Mouse (Mus musculus): Measurements from ENCODE around the gene Nt5e. TPM values are rescaled to one million over a fixed set of nuclear protein-coding genes. Genes with fewer than 3 reads are reported as not detected.

Gene Nt5e
- polyA plus RNA-seq, 1 experiment from 2014 or later: 1.6 TPM

DNA sequence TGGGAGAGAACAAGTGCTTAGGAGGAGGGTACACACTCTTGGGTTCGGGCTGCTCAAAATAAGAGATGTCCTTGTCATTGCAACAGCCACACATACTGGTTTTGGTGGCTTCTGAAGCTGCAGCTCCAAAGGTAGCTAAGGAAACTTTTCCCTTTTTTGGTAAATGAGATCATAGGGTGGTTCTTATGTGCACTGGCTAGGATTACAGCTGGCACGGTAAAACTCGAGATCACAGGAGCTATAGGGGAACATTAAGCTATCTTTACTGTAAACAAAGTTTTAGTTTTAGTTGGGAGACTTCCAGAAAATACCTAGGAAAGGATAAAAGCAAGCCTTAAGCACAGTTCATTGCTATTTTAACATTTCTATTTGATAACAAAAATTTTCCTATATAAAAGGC is 24.2 kb downstream of the Nt5e start:
- Histone ChIP-seq H3K36me3 (no peaks in the 10 kb centered on the region), H3K4me1 (peaks cover 8% of the 10 kb centered on the region)

DNA sequence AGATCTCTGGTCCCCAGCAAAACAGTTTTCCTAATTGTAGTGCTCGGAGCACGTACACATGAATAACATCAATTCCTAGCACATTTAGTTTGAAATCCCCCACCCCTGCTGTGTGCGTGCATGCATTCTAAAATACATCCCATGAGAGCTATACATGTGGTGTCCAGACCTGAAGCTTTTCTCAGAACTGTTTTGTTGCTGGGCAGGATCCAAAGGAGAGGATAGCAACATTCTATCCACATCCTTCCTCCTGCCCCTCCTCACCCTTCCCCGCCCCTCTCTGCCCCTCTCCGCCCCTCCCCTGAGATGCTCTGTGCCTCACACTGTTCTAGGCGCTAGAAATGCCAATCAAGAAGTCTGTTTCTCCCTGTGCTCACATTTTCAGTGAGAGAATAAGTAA is 25.7 kb downstream of the Nt5e start:
- H3K27ac ChIP-seq: no peak overlapping the region
- 50% methylated on average over 6 of the region's 6 CpGs for WGBS
- H3K9ac ChIP-seq: no peak overlapping the region
- H3K36me3 ChIP-seq: no peaks in the 10 kb centered on the region
- no peak overlapping the region for H3K4me2 ChIP-seq (replicated peaks)
- H3K4me1 ChIP-seq: peaks cover 8% of the 10 kb centered on the region
- no peaks in the 10 kb centered on the region for H3K27me3 ChIP-seq
- H3K4me3 ChIP-seq: no peak overlapping the region
- no peaks in the 10 kb centered on the region for H3K9me3 ChIP-seq (replicated peaks)
- ATAC-seq (ENCODE audit: low FRiP score): 0 out of 2 replicates have a peak, but pooled peaks have one; percentile 50

More for the DNA sequence above, 24.2 kb downstream of the Nt5e start:
- no peak overlapping the region for H3K9ac ChIP-seq
- H3K9me3 ChIP-seq (replicated peaks): no peaks in the 10 kb centered on the region
- H3K4me3 ChIP-seq: no peak overlapping the region
- no peak overlapping the region for H3K27ac ChIP-seq
- WGBS: 80% methylated on average over 3 of the region's 3 CpGs
- no peak for ATAC-seq (ENCODE audit: low FRiP score)
- no peak overlapping the region for H3K4me2 ChIP-seq (replicated peaks)
- H3K27me3 ChIP-seq: no peaks in the 10 kb centered on the region

DNA sequence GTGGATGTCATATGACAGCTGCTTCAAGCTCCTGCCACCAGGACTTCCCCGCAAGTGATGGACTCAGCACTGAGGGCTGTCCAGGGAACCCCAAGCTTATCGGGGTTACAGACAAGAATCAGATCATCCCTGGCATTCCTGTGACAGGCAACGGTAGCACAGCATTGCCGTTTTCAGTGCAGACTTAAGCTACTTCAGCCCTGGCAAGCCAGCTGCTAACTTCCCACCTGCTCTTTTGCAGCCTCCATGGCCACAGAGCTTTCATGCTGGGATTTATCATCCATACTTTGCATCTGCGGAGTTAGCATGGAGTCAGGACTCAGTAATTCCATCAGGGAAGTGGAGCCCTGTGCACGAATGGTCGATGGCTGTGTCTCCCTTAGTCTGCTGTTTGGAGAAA is 26.5 kb downstream of the Nt5e start:
- WGBS: 89% methylated on average over 7 of the region's 7 CpGs
- Histone ChIP-seq H3K27me3 (no peaks in the 10 kb centered on the region), H3K36me3 (no peaks in the 10 kb centered on the region), H3K9me3 (replicated peaks) (no peaks in the 10 kb centered on the region), H3K4me2 (replicated peaks) (no peak overlapping the region), H3K27ac (no peak overlapping the region), H3K9ac (no peak overlapping the region), H3K4me1 (peaks cover 8% of the 10 kb centered on the region), H3K4me3 (no peak overlapping the region)
- no peak for ATAC-seq (ENCODE audit: low FRiP score)

DNA sequence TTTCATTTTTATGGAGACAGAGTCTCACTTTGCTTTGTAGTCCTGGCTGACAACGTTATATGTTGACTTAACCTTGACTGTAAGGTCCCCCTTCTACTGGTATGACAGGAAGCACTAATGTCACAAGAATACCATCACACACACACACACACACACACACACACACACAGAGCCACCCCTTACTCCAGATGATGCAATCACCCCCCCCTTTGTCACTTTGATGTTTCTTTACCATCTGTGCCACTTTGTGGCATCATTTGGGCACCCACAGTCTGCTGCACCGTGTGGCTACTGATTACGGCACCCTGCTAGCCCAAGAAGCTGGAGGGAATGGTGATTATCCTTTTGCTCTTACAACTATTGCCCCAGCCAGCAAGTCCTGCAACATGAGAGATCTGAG is 30.2 kb downstream of the Nt5e start:
- 57% methylated on average over 3 of the region's 3 CpGs for WGBS
- H3K4me1 ChIP-seq: peaks cover 11% of the 10 kb centered on the region
- no peak overlapping the region for H3K4me3 ChIP-seq
- H3K4me2 ChIP-seq (replicated peaks): no peak overlapping the region
- H3K9ac ChIP-seq: no peak overlapping the region
- H3K36me3 ChIP-seq: no peaks in the 10 kb centered on the region
- no peaks in the 10 kb centered on the region for H3K27me3 ChIP-seq
- no peak overlapping the region for H3K27ac ChIP-seq
- no peak for ATAC-seq (ENCODE audit: low FRiP score)
- H3K9me3 ChIP-seq (replicated peaks): no peaks in the 10 kb centered on the region

DNA sequence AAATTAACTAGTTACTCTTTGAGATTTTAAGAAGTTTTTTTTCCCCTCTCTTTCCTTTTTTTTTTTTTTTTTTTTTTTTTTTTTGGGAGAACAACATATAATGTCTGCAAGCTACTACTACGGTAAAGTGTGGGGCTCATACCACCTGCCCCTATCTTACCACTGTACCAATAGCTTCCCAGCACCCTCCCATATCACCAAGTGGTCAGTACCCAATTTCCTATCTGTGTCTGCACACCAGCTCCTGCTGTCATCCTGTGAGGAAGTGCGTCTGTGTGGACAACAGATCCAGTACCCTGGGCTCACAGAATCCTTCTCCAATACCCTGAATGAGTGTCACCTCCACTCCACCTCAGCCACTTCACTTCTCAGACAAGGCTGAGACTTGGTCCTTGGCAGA is 32.1 kb downstream of the Nt5e start:
- no peaks in the 10 kb centered on the region for H3K9me3 ChIP-seq (replicated peaks)
- no peaks in the 10 kb centered on the region for H3K36me3 ChIP-seq
- ATAC-seq (ENCODE audit: low FRiP score): no peak
- no peak overlapping the region for H3K4me3 ChIP-seq
- H3K4me1 ChIP-seq: 0 out of 2 replicates have a peak, but pooled peaks cover 4% of the 10 kb centered on the region
- no peak overlapping the region for H3K4me2 ChIP-seq (replicated peaks)
- 91% methylated on average over 2 of the region's 2 CpGs for WGBS
- no peaks in the 10 kb centered on the region for H3K27me3 ChIP-seq
- H3K27ac ChIP-seq: no peak overlapping the region
- H3K9ac ChIP-seq: no peak overlapping the region

DNA sequence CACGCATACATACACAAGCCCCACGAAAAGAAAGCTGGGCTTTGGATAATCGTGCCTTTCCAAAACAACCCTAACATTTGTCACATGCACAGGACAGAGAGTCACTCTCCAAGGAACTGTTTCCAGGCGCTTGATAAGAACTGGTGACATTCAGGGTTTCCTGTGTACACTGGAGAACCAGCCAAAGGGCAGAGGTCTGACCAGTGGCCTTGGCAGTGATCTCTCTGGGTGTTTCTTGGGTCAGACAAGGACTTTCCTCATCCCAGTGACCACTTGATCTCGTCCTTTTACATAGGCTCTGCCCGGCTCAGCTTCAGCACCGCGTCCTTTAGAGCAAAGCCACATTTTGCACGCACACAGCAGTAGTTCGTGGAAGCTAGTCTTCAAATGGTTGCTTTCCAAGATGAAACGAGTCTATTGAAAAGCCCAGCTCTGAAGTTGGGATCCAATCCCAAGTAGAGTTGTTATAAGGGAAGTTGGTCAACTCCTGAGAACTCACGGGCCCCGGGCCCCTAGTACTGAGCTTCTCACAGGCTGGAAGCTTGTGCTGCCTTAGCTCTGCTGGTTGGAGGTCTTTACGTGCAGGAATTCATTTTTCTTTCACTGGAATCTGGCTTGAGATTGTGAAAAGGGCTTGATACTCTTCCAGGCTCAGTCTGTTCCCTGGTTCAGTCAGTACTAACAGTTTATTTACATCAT is 34.4 kb downstream of the Nt5e start:
- no peaks in the 10 kb centered on the region for H3K27me3 ChIP-seq
- no peak overlapping the region for H3K27ac ChIP-seq
- H3K4me1 ChIP-seq: 0 out of 2 replicates have a peak, but pooled peaks cover 4% of the 10 kb centered on the region
- no peak overlapping the region for H3K4me2 ChIP-seq (replicated peaks)
- H3K36me3 ChIP-seq: no peaks in the 10 kb centered on the region
- no peak overlapping the region for H3K4me3 ChIP-seq
- WGBS: 83% methylated on average over 14 of the region's 14 CpGs
- H3K9me3 ChIP-seq (replicated peaks): no peaks in the 10 kb centered on the region
- no peak overlapping the region for H3K9ac ChIP-seq
- no peak for ATAC-seq (ENCODE audit: low FRiP score)

DNA sequence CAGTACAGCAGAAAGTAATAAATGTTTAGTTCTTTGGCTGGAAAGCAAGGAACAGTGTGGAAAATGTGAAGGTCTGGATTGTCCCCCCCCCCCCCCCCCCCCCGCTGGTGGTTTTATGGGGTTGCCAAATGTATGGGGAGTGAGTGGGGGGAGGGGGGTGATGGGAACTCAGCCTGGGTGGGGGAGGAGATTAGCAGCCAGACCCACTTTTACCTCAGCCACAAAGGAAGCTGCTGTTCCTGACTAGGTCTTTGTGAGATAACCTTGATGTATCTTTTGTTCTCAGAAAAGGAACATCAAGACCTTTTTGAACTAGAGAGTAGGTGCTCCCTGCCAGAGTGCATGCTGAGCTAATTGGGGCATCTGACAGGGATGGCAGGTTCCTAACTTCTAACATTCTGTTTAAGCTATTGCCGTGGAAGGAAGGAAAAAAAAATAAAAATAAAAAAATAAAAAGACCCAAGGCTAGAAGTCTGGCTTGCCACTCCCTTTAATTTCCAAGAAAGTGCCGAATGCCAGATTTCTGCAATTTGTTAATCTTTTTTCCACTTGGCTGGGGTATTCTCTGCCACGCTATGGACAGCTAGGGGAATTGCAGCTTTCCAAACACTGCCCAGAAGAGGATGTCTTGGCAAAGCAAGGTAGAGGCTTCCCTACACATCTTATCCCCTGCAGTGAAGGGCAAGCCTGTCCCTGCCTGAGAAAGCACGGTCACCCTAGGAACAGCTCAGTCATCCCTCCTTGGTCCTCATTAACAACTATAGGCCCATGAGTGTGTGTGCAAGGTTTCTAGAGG is 35.3 kb downstream of the Nt5e start:
- H3K36me3 ChIP-seq: no peaks in the 10 kb centered on the region
- no peak overlapping the region for H3K4me3 ChIP-seq
- 32% methylated on average over 5 of the region's 5 CpGs for WGBS
- no peak overlapping the region for H3K9ac ChIP-seq
- H3K4me1 ChIP-seq: 0 out of 2 replicates have a peak, but pooled peaks cover 4% of the 10 kb centered on the region
- no peak overlapping the region for H3K4me2 ChIP-seq (replicated peaks)
- no peak overlapping the region for H3K27ac ChIP-seq
- no peak for ATAC-seq (ENCODE audit: low FRiP score)
- no peaks in the 10 kb centered on the region for H3K27me3 ChIP-seq
- no peaks in the 10 kb centered on the region for H3K9me3 ChIP-seq (replicated peaks)

DNA sequence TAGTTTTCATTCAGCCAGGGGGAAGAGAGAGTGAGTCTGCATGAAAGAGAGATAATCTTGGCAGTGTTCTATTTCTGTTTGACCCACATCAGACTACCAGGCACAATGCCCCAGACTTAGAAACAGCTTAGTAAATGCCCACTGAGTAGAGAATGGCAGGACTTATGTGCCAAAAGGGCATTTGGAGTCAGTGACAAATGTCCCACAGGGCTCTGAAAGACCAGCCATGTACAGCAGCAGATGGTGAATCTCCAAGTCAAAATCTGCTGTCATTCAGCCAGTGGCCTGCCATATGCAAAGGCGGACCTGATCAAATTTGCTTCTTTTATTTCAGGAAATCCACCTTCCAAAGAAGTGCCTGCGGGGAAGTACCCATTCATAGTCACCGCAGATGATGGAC is 36.1 kb downstream of the Nt5e start:
- H3K9ac ChIP-seq: no peak overlapping the region
- no peak overlapping the region for H3K27ac ChIP-seq
- H3K27me3 ChIP-seq: no peaks in the 10 kb centered on the region
- H3K36me3 ChIP-seq: no peaks in the 10 kb centered on the region
- H3K4me2 ChIP-seq (replicated peaks): no peak overlapping the region
- 0 out of 2 replicates have a peak, but pooled peaks cover 4% of the 10 kb centered on the region for H3K4me1 ChIP-seq
- no peak for ATAC-seq (ENCODE audit: low FRiP score)
- no peak overlapping the region for H3K4me3 ChIP-seq
- 92% methylated on average over 3 of the region's 3 CpGs for WGBS
- no peaks in the 10 kb centered on the region for H3K9me3 ChIP-seq (replicated peaks)

DNA sequence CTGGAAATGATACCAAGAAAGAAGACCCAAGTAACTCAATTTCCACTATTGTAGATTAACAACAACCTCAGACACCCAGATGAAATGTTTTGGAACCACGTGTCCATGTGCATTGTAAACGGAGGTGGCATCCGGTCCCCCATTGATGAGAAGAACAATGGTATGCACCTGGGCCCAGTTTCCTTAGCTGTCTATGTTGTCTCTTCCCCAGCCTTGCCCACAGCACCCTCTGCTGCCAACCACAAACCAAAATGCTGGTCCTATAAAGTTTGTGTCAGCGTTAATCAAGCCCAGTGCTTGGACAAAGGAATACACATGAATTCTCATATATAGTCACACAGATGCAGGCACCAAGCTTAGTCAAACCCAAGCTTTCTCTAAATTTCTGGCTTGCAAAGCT is 39.3 kb downstream of the Nt5e start:
- H3K4me1 ChIP-seq: 0 out of 2 replicates have a peak, but pooled peaks cover 4% of the 10 kb centered on the region
- H3K9me3 ChIP-seq (replicated peaks): no peaks in the 10 kb centered on the region
- no peak for ATAC-seq (ENCODE audit: low FRiP score)
- H3K36me3 ChIP-seq: no peaks in the 10 kb centered on the region
- H3K4me2 ChIP-seq (replicated peaks): no peak overlapping the region
- 81% methylated on average over 4 of the region's 4 CpGs for WGBS
- no peaks in the 10 kb centered on the region for H3K27me3 ChIP-seq
- H3K27ac ChIP-seq: no peak overlapping the region
- no peak overlapping the region for H3K4me3 ChIP-seq
- no peak overlapping the region for H3K9ac ChIP-seq

DNA sequence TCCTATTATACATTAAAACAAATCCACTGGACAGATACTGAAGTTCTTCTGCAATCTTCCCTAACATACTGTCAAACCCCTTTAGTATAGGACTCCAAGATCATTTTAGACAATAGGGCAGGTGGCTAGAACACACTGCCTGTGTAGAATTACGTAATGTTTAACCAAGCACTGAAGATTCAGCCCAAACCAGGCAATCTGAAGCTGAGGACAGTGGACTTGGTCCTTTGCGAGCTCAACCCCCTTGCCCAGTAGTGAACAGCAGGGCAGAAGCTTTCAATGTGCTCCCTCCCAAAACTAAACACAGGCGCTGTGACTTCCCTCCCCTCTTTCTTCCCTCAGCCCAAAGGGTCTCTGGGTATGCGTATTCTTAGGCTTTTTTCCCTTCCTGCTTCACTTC is 39.8 kb downstream of the Nt5e start:
- 82% methylated on average over 4 of the region's 4 CpGs for WGBS
- Histone ChIP-seq H3K27ac (no peak overlapping the region), H3K27me3 (no peaks in the 10 kb centered on the region), H3K9ac (no peak overlapping the region), H3K4me2 (replicated peaks) (no peak overlapping the region), H3K4me1 (0 out of 2 replicates have a peak, but pooled peaks cover 4% of the 10 kb centered on the region), H3K9me3 (replicated peaks) (no peaks in the 10 kb centered on the region), H3K36me3 (no peaks in the 10 kb centered on the region), H3K4me3 (no peak overlapping the region)
- ATAC-seq (ENCODE audit: low FRiP score): no peak

DNA sequence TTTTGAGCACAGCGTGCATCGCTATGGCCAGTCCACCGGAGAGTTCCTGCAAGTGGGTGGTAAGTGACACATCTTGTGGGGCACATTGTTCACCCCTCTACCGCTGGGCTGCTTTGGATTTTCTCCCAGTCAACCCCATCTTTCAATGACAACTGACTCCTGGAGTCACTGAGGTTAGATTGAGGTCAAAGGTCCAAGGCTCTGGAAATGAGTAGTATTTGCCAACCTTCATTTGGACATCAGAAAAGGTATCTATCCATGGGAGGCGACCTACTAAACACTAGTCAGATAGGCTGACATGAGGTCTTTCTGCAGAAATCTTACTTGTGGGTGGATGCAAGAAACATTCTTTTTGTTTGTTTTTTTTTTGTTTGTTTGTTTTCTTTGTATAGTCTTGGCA is 40.3 kb downstream of the Nt5e start:
- WGBS: 79% methylated on average over 5 of the region's 5 CpGs
- ATAC-seq (ENCODE audit: low FRiP score): no peak
- Histone ChIP-seq H3K27ac (no peak overlapping the region), H3K4me3 (no peak overlapping the region), H3K9me3 (replicated peaks) (no peaks in the 10 kb centered on the region), H3K27me3 (no peaks in the 10 kb centered on the region), H3K4me1 (no peaks in the 10 kb centered on the region), H3K36me3 (no peaks in the 10 kb centered on the region), H3K9ac (no peak overlapping the region), H3K4me2 (replicated peaks) (no peak overlapping the region)

DNA sequence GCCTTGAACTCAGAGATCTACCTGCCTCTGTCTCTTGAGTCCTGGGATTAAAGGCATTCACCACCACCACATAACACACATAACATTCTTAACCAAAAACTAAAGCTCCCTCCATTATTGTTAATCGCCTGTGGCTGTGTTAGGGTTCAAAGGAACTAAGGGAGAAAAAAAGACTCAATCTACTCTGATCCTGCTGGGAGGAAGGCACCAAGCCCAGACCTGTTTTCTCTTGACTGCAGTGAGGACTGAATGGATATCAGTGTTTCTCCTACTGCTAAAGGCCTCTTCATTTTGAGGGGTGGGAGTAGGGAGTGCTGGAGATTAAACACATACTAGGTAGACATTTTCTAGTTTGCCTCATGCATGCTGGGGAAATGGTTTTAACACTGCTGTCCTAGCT is 40.8 kb downstream of the Nt5e start:
- H3K36me3 ChIP-seq: 0 out of 2 replicates have a peak, but pooled peaks cover under 1% of the 10 kb centered on the region
- H3K4me1 ChIP-seq: no peaks in the 10 kb centered on the region
- H3K9ac ChIP-seq: no peak overlapping the region
- no peak overlapping the region for H3K4me2 ChIP-seq (replicated peaks)
- H3K9me3 ChIP-seq (replicated peaks): no peaks in the 10 kb centered on the region
- no peak for ATAC-seq (ENCODE audit: low FRiP score)
- no peak overlapping the region for H3K27ac ChIP-seq
- H3K27me3 ChIP-seq: no peaks in the 10 kb centered on the region
- no peak overlapping the region for H3K4me3 ChIP-seq
- WGBS: 58% methylated on average over 1 of the region's 1 CpGs
